Mouse (Mus musculus): ENCODE measurements around the gene Platr17. TPM values are rescaled to one million over a fixed set of nuclear protein-coding genes. Genes with fewer than 3 reads are reported as not detected.

Gene Platr17
- polyA plus RNA-seq, 1 experiment from 2014 or later = 0.91 TPM

GRCm38 (mm10) chr17:33914969-33915391 is 10.0 kb downstream of the Platr17 start:
- Histone ChIP-seq H3K4me2 (peak overlapping the region; percentile 81), H3K9me3 (replicated peaks) (peaks cover 19% of the 10 kb centered on the region), H3K4me3 (replicated peaks) (peak overlapping the region; percentile 90), H3K9ac (peak overlapping the region; percentile 76), H3K27ac (peak overlapping the region; percentile 82), H3K4me1 (replicated peaks) (peaks cover 79% of the 10 kb centered on the region), H3K36me3 (peaks cover 67% of the 10 kb centered on the region), H3K27me3 (no peaks in the 10 kb centered on the region)
- DNase-seq = no peak
- WGBS (ENCODE audit: insufficient replicate concordance) = 64% methylated on average over 13 of the region's 13 CpGs
- no peak for ATAC-seq (ENCODE audit: low read depth)

- DNase-seq (peak; percentile 90), ATAC-seq (ENCODE audit: low read depth) (peak; percentile 86)
- Histone ChIP-seq H3K4me2 (peak within 1 kb of the TSS; percentile 81), H3K27me3 (no peaks in the 10 kb centered on the region), H3K36me3 (peaks cover 63% of the 10 kb centered on the region), H3K27ac (peak within 1 kb of the TSS; percentile 82), H3K9ac (peak within 1 kb of the TSS; percentile 76), H3K4me3 (replicated peaks) (peak within 1 kb of the TSS; percentile 90), H3K4me1 (replicated peaks) (peaks cover 72% of the 10 kb centered on the region), H3K9me3 (replicated peaks) (peaks cover 19% of the 10 kb centered on the region)
- under 1% methylated on average over 34 of the region's 34 CpGs for WGBS (ENCODE audit: insufficient replicate concordance)
Observed at GRCm38 (mm10) chr17:33915671-33916250, 10.8 kb downstream of the Platr17 start, which contains the start of the genes Tapbp and Zbtb22. Gene Tapbp (plus strand): TSS chr17:33915899. Gene Zbtb22 (plus strand): TSS chr17:33915904.

DNA sequence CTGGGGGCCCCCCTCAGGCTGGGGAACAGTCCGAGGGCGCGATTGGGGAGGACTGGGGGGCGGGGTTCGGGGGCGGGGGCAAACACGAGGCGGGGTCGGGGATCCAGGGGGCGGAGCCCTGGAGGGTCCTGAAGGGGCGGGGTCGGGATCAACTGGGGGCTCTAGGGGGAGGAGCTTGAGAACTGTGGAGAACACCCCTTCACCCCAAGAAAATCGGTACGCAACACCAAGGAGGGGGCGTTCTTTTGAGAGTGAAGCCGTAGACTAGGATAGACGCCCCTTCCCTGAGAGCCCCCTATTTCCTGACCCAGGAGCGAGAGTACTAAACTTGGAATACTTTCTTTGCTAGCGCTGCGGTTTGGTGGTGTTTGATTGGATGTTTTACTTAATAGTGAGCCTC is 11.4 kb downstream of the Platr17 start:
- 1% methylated on average over 17 of the region's 20 CpGs for WGBS (ENCODE audit: insufficient replicate concordance)
- peaks cover 58% of the 10 kb centered on the region for H3K36me3 ChIP-seq
- peaks cover 72% of the 10 kb centered on the region for H3K4me1 ChIP-seq (replicated peaks)
- H3K4me3 ChIP-seq (replicated peaks) = peak overlapping the region; percentile 90
- DNase-seq (no peak), ATAC-seq (ENCODE audit: low read depth) (no peak)
- H3K9ac ChIP-seq = peak overlapping the region; percentile 76
- no peaks in the 10 kb centered on the region for H3K27me3 ChIP-seq
- peak overlapping the region; percentile 82 for H3K27ac ChIP-seq
- H3K4me2 ChIP-seq = peak overlapping the region; percentile 81
- H3K9me3 ChIP-seq (replicated peaks) = peaks cover 19% of the 10 kb centered on the region

GRCm38 (mm10) chr17:33916847-33917655 is 12.1 kb downstream of the Platr17 start:
- H3K36me3 ChIP-seq = peaks cover 50% of the 10 kb centered on the region
- peak overlapping the region; percentile 76 for H3K9ac ChIP-seq
- ATAC-seq (ENCODE audit: low read depth) (no peak), DNase-seq (no peak)
- peak overlapping the region; percentile 82; the same call in 1 of the 2 replicates for H3K27ac ChIP-seq
- WGBS (ENCODE audit: insufficient replicate concordance) = 83% methylated on average over 31 of the region's 31 CpGs
- H3K27me3 ChIP-seq = no peaks in the 10 kb centered on the region
- H3K4me1 ChIP-seq (replicated peaks) = peaks cover 70% of the 10 kb centered on the region
- H3K4me2 ChIP-seq = peak overlapping the region; percentile 81
- peaks cover 19% of the 10 kb centered on the region for H3K9me3 ChIP-seq (replicated peaks)
- peak overlapping the region; percentile 90 for H3K4me3 ChIP-seq (replicated peaks)

DNA sequence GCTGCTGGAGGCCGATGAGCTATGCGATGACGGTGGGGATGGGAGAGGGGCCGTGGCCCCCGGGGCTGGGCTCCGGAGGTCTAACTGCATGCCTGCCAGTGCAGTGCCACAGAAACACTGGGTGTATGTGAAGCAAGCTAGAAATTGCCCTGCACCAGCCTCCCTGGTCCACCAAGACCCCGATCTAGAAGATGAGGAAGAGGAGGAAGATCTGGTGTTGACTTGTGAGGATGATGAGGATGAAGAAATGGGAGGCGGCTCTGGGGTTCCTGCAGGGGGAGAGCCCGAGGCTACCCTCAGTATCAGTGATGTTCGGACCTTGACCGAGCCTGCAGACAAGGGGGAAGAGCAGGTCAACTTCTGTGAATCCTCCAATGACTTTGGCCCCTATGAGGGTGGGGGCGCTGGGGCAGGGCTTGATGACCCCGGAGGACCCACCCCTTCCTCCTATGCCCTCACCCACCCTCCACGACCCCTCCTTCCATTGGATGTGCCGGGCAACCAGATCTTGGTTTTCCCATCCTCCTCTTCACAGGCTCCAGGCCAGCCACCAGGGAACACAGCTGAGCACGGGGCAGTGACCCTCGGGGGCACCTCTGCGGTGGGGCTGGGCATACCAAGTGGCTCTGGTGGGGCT is 12.8 kb downstream of the Platr17 start:
- Histone ChIP-seq H3K9me3 (replicated peaks) (peaks cover 19% of the 10 kb centered on the region), H3K27me3 (no peaks in the 10 kb centered on the region), H3K9ac (no peak overlapping the region), H3K36me3 (peaks cover 44% of the 10 kb centered on the region), H3K4me3 (replicated peaks) (peak overlapping the region; percentile 90), H3K4me2 (peak overlapping the region; percentile 99; the same call in 1 of the 2 replicates), H3K4me1 (replicated peaks) (peaks cover 71% of the 10 kb centered on the region), H3K27ac (peak overlapping the region; percentile 96)
- DNase-seq (no peak), ATAC-seq (ENCODE audit: low read depth) (no peak)
- WGBS (ENCODE audit: insufficient replicate concordance) = 83% methylated on average over 18 of the region's 18 CpGs

DNA sequence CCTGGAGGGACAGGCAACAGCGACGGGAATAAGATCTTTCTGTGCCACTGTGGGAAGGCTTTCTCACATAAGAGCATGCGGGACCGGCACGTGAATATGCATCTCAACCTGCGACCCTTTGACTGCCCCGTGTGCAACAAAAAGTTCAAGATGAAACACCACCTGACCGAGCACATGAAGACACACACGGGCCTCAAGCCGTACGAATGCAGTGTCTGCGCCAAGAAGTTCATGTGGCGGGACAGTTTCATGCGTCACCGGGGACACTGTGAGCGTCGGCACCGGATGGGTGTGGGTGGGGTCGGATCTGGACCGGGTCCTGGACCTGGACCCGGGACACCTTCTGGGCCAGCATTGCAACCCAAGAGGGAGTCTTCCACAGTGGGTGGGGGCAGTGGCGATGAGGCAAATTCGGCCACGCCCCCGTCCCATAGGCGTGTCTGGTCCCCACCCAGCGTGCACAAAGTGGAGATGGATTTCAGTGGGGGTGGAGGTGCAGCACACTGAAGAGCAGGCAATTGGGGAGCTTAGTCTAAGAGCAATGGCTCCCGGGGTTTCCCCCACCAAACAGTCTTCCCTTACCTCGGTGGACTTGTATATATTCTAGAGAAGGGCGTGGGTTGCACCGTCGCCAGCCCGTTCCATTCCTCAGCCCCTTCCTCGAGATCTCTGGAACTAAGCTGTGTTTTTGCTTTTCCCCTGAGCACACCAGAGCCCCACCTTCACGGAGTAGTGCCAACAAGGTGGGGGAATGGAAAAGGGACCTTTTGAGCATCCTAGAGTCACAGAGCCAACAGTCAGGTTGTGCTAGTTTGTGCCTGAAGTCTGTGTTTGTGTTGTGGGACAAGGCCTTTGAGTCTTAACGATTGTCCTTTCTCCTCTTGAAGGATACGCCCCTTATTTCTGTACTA is 13.6 kb downstream of the Platr17 start:
- ATAC-seq (ENCODE audit: low read depth) (peak; percentile 5), DNase-seq (peak; percentile 66)
- WGBS (ENCODE audit: insufficient replicate concordance) = 51% methylated on average over 37 of the region's 37 CpGs
- peak overlapping the region; percentile 99 for H3K4me2 ChIP-seq
- peaks cover 19% of the 10 kb centered on the region for H3K9me3 ChIP-seq (replicated peaks)
- peak overlapping the region; percentile 90 for H3K9ac ChIP-seq
- H3K4me3 ChIP-seq (replicated peaks) = peak overlapping the region; percentile 90
- peak overlapping the region; percentile 96 for H3K27ac ChIP-seq
- H3K27me3 ChIP-seq = no peaks in the 10 kb centered on the region
- H3K36me3 ChIP-seq = peaks cover 37% of the 10 kb centered on the region
- peaks cover 68% of the 10 kb centered on the region for H3K4me1 ChIP-seq (replicated peaks)

DNA sequence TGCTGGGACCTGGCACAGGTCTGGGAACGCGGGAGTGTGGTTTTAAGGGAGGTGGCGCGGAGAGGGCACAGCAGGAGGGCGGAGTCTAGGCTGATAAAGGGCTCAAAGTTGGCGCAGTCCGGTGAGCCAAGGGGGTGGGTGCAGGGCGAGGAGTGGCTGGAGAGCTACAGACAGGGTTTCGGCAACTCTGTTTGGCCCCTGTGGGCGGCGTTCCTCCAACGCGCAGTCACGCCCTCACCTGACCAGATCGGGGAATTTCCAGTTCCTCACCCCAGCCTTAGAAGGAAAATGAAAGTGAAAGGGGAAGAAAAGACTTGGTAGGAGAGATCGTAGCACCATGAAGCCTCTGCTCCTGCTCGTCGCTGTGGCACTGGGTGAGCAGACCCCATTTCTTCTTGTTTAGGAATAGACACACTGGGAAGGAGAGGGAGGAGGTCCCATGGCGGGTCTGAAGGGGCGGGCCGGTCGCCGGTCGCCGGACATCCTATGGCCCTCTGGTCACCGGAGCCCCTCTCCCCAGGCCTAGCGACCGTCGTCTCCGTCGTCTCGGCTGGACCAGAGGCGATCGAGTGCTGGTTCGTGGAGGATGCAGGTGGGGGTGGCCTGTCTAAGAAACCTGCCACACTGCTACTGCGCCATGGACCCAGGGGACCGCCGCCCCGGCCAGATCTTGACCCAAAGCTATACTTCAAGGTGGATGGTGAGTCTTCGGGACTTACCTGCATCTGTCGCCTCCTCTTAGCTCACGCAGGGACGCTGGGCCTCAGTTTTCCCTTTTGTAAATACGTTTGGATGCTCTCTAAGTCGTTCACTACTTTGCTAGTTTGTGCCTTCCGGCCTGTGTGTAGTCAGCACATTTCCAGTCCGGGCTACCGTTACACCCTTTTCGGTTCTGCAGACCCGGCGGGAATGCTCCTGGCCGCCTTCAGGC is 14.7 kb downstream of the Platr17 start:
- peaks cover 26% of the 10 kb centered on the region for H3K36me3 ChIP-seq
- WGBS (ENCODE audit: insufficient replicate concordance) = under 1% methylated on average over 52 of the region's 52 CpGs
- H3K4me2 ChIP-seq = peak overlapping the region; percentile 99
- no peaks in the 10 kb centered on the region for H3K27me3 ChIP-seq
- H3K9me3 ChIP-seq (replicated peaks) = peaks cover 19% of the 10 kb centered on the region
- H3K27ac ChIP-seq = peak overlapping the region; percentile 96
- peak overlapping the region; percentile 90 for H3K9ac ChIP-seq
- peak overlapping the region; percentile 90 for H3K4me3 ChIP-seq (replicated peaks)
- peaks cover 66% of the 10 kb centered on the region for H3K4me1 ChIP-seq (replicated peaks)
- ATAC-seq (ENCODE audit: low read depth) (peak; percentile 71), DNase-seq (peak; percentile 87)

- peak; percentile 78 for DNase-seq
- peaks cover 19% of the 10 kb centered on the region for H3K9me3 ChIP-seq (replicated peaks)
- H3K36me3 ChIP-seq = peaks cover 26% of the 10 kb centered on the region
- peak overlapping the region; percentile 90 for H3K9ac ChIP-seq
- WGBS (ENCODE audit: insufficient replicate concordance) = under 1% methylated on average over 36 of the region's 36 CpGs
- H3K4me3 ChIP-seq (replicated peaks) = peak overlapping the region; percentile 90
- peak overlapping the region; percentile 96 for H3K27ac ChIP-seq
- H3K27me3 ChIP-seq = no peaks in the 10 kb centered on the region
- ATAC-seq (ENCODE audit: low read depth) = no peak; the same call in 1 of the 2 replicates
- peaks cover 66% of the 10 kb centered on the region for H3K4me1 ChIP-seq (replicated peaks)
- H3K4me2 ChIP-seq = peak overlapping the region; percentile 99
Observed at GRCm38 (mm10) chr17:33920282-33921097, 15.6 kb downstream of the Platr17 start.

DNA sequence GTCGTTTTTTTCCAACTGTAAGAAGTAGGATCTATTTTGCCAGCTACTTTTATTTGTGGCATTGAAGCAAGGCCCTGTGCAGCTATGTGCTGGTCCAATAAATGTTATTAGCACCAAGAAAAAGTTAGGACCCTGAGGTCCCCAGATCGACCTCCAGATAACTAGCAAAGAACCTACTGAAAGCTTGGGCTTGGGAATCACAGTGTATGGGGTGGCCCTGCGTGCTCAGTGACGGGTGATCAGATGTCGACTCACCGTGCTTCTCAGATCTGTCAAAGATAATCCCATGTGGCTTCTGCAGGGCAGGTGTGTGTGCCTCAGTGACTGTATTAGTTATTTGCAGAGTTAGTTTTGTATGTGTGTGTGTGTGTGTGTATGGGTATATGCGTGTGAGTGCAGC is 16.4 kb downstream of the Platr17 start:
- no peak for ATAC-seq (ENCODE audit: low read depth)
- Histone ChIP-seq H3K4me3 (replicated peaks) (no peak overlapping the region), H3K4me2 (peak overlapping the region; percentile 99), H3K36me3 (peaks cover 34% of the 10 kb centered on the region), H3K27ac (no peak overlapping the region), H3K4me1 (replicated peaks) (peaks cover 71% of the 10 kb centered on the region), H3K9ac (no peak overlapping the region), H3K27me3 (no peaks in the 10 kb centered on the region), H3K9me3 (replicated peaks) (peaks cover 19% of the 10 kb centered on the region)
- no peak for DNase-seq
- 76% methylated on average over 7 of the region's 7 CpGs for WGBS (ENCODE audit: insufficient replicate concordance)

Data from liver, embryonic 13.5 days (tissue).